Mouse (Mus musculus) neutrophil, adult 5-6 weeks (primary cell): Measurements from ENCODE around the gene Ube2cbp. TPM values are rescaled to one million over a fixed set of nuclear protein-coding genes. Genes with fewer than 3 reads are reported as not detected.

Experiments used
- ATAC-seq: fragments of 151-379, 151-347 bp; 2 replicates; pipeline ENCODE4 v1.8.0; 2017; ENCODE audit warnings: mild to moderate bottlenecking, moderate TSS enrichment; ENCODE audit not compliant: insufficient number of reproducible peaks, poor library complexity, low FRiP score, severe bottlenecking; ENCODE audit errors: extremely low read depth
- total RNA-seq: library from RNA; stranded (forward); fragments of 200-1000 nt; gene quantifications from 2 replicates; pipeline ENCODE4 v1.2.3, GENCODE M21; 2017

Gene Ube2cbp
- total RNA-seq, 1 experiment from 2014 or later, result 2.1 TPM

DNA sequence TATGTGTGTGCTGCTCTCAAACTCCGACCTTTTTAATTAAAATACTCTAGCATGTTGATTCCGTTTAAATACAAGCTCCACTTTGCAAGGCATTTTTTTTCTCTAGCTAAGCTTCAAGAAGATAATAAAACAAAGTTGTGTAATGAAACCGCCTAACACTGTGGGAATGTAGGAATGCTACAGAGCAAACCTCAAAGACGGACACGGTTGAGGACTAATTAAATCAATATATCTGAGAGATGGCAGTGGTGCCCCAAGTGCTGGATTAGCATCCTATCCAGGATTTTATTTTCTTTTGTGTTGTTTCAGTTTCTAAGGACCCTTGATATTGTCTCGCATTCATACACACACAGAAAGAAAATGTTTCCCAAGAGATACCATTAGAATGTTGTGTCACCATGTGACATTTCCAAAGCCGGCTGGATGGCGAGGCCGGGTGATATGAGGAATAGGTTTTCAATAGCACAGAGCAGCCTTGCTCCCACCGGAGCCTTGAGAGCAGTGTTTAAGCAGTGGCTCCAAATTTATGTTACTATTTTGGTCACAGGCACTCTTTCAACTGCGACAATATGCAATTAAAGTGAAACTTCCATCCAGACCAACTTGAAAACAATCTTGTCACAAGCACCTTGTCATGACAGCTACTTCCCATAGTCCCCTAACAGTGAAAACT, 26.3 kb downstream of the Ube2cbp start:
- ATAC-seq, result no peak

GRCm38 (mm10) chr9:86436608-86437007, 28.1 kb downstream of the Ube2cbp start:
- ATAC-seq, result no peak

GRCm38 (mm10) chr9:86435510-86435909, 29.2 kb downstream of the Ube2cbp start:
- no peak for ATAC-seq

DNA sequence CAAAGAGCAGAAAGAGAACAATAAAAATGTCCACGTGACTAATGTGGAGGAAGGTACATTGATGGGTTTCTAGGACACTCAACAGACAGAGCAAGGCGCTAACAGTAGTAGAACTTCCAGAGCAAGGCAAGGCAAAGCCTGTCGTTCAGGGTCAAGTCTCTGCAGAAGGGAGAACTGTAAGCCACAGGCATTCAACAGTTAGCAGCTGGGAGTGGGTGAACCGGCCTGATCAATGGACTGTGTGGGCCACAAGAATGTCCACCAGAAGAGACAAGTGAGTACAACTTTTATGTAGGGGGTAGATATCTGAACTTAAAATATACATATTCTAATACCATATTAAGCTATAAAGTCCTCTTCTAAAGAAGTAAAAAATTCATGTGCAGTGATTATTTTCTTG, 41.4 kb downstream of the Ube2cbp start:
- no peak for ATAC-seq

DNA sequence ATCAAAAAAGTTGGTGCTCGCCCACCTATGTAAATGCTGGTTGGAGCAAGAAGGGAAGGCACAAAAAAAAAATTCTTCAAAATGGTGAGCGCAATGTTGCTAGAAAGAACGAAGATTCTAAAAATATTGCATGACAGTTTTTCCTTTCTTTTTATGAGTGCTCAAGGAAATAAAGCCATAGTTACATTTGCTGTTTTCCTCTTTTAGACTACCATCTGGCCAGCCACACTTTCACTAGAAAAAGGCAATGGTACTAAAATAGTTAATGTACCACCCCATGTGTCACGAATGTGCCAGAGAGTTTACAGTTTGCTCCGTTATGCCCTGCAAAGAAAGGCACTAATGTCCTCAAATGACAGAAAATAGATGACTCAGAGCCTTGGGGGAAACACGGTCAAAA, 45.4 kb downstream of the Ube2cbp start:
- ATAC-seq, result no peak

DNA sequence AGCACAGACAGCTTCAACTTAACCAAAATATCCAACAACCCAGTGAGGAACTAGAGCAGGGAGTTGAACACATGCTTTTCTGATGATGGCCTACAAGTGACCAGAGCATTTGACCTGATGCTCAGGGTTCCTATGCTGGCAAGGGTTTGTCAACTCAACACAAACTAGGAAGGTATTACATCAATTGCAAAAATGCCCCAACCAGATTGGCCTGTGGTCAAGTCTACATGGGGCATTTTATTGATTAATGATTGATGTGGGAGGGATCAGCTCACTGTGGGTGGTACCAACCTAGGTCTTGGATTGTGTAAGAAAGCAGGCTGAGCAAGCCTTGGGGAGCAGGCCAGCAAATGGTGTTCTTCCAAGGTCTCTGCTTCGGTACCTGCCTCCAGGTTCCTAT, 46.8 kb downstream of the Ube2cbp start:
- no peak for ATAC-seq

DNA sequence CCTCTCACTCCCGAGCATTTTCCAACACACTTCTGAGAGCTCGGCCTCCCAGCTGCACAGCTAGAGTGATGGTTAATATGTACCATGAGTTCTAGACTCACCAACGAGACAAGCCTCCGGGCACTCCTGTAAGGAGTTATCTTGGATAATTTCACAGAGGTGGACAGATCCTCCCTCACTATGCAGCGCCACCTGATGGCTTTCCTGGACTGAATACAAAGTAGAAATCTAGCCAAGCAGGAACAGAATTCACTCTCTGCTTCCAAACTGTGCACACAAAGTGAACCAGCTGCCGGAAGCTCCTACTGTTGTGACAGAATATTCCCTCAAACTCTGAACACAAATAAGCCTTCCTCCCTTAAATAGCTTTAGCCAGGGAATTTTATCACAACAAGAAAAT, 69.0 kb downstream of the Ube2cbp start:
- ATAC-seq, result no peak

- no peak for ATAC-seq
Observed at GRCm38 (mm10) chr9:86395012-86395411, 69.7 kb downstream of the Ube2cbp start.

DNA sequence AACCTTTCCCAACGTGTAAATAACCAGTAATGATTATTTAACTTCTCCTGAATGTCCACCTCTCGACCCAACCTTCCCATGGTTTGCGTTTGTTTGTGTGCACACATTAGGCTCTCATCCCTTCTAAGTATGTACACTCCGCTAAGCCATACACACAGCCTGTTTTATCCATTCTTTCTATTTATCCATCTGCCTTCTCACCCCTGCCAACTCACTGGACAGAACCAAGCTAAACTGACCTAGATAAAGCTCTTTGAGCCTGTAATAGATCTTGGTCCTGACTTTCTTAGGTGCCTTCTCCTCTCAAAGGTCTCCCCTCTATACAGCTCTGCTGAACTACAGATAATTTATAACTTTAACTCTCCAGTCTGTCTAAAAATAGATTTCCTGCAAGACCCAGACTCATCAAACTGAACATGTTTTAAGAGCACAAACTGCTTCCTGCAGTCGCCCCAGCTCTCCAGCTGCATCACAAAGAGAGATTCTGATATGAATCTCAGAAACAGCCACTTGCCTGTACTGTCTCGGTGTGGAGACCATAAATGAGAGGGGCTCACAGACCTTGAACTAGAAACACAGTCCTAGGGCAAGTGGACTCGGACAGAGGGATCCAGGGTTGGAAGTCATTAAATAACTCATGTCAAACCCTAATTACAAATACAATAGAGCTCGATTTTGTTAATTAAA, 71.0 kb downstream of the Ube2cbp start:
- ATAC-seq, result no peak

- ATAC-seq, result no peak
Observed at GRCm38 (mm10) chr9:86391467-86391866, 73.3 kb downstream of the Ube2cbp start.

DNA sequence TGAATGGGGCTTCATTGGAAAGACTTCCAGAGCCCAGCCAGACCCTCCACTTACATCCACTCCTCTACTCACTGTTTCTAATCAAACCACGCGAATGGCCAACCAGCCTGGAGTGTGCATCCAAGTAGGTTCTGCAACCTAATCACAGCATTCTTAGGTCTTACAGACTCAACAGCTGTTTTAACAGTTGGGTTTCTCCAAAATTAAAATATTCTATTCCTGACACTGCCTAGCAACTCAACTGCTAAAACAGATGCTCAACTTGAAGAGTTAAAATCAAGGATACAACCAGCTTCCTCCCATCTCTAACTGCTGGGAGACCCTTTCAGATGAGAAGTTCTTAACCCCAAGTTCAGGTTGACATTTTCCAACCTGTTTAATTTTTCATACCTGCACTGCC, 74.0 kb downstream of the Ube2cbp start:
- no peak for ATAC-seq

DNA sequence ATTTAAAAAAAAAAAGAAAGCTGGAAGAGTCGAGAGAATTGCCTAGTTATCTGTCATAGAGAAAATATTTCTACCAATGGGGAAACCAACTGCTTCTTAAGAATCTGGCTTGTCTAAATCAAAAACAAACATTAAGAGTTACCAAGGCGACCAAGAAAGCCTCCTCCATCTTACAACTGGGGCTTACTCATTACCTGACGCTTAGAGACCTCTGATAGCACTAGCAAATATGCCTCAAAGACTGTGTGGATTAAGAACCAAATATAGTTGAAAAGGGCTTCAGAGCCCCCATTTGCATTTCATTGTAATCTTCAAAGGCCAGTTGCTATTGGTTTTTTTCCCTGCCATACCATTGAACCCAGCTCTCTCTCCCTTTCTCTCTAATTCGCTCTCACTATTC, 76.2 kb downstream of the Ube2cbp start:
- ATAC-seq, result no peak

- ATAC-seq, result no peak
Observed at GRCm38 (mm10) chr9:86376923-86377322, 87.8 kb downstream of the Ube2cbp start.

- ATAC-seq, result no peak
Observed at GRCm38 (mm10) chr9:86372783-86373567, 91.8 kb downstream of the Ube2cbp start.

- no peak for ATAC-seq
Observed at GRCm38 (mm10) chr9:86369208-86369607, 95.5 kb downstream of the Ube2cbp start.

- ATAC-seq, result no peak
Observed at GRCm38 (mm10) chr9:86360536-86360935, 104.2 kb downstream of the Ube2cbp start.

GRCm38 (mm10) chr9:86355851-86356250, 108.9 kb downstream of the Ube2cbp start:
- ATAC-seq, result no peak

DNA sequence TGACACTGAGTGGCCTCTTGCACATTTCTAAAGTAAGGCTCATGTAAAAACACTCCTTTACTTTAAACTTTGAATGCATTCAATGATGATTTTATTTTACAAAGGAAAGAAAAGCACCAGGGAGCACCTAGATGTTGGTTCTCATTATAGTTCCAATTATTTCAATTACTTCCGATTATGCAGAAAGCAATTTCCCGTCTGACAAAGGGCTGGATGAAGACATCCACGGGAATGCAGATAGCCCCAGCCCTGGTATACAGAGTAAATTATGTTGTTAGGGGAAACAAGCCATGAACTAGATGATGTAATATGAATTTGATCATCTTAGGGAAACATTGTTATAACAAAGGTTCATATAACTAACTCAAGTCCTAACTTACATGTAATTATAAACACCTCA, 113.3 kb downstream of the Ube2cbp start:
- ATAC-seq, result no peak

GRCm38 (mm10) chr9:86336792-86337191, 128.0 kb downstream of the Ube2cbp start:
- ATAC-seq, result no peak

- no peak for ATAC-seq
Observed at GRCm38 (mm10) chr9:86336361-86336760, 128.4 kb downstream of the Ube2cbp start.
